Mouse (Mus musculus): ENCODE measurements around the gene Tm9sf4. TPM values are rescaled to one million over a fixed set of nuclear protein-coding genes. Genes with fewer than 3 reads are reported as not detected.
A peak's percentile ranks its signal among the peaks of the same experiment; 100 is the strongest.

Gene Tm9sf4
- polyA plus RNA-seq, 1 experiment from 2014 or later, result 79.8 TPM

GRCm38 (mm10) chr2:153151026-153151425, 10.1 kb upstream of the Tm9sf4 start:
- H3K4me2 ChIP-seq (ENCODE audit: low read length), result no peak overlapping the region
- H3K27ac ChIP-seq (ENCODE audit: low read depth, low read length), result no peak overlapping the region
- H3K27me3 ChIP-seq (replicated peaks; ENCODE audit: control insufficient read depth, insufficient read depth, low read length), result no peaks in the 10 kb centered on the region
- WGBS, result 84% methylated on average over 7 of the region's 7 CpGs
- no peaks in the 10 kb centered on the region for H3K36me3 ChIP-seq (ENCODE audit: control insufficient read depth, insufficient read depth, low read length)
- no peak overlapping the region for H3K4me3 ChIP-seq (ENCODE audit: low read length)
- ATAC-seq, result no peak
- no peaks in the 10 kb centered on the region for H3K9me3 ChIP-seq (ENCODE audit: control insufficient read depth, low read length)
- no peak overlapping the region for H3K9ac ChIP-seq (ENCODE audit: low read depth, low read length)
- no peaks in the 10 kb centered on the region for H3K4me1 ChIP-seq (ENCODE audit: control insufficient read depth, insufficient read depth, low read depth, low read length)

DNA sequence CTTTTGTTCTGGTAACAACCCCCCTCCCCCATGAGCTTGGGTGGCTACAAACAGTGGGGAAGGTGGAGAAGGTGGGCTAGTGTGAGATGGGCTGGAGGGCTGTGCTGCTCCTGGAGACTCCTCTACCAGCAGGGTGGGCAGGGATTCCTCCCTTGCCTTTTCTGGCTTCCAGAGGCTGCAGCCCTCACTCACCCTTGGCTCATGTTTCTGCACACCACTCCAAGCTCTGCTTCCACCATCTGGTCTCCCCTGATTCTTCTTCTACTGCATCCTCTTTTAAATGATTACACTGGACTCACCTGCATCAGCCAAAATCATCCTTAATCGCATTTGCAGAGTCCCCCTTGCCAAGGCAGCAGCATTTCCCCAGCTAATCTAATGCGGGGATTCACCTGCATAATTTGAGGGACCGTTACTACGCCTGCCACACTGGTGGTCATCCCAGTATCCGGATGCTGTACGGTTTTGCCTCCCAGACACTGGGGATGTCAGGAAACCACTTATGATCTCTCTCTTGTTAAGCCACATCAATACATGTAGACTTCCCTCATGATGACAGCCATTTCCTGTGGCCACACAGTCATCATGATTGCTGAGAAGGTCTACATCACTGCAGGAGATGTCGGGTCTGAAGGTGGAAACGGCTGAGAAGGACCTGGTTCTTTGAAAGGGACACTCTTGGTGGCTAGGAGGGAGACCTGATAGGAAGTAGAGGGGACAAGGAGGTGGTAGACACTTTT, 9.0 kb upstream of the Tm9sf4 start:
- WGBS, result 78% methylated on average over 8 of the region's 8 CpGs
- no peaks in the 10 kb centered on the region for H3K4me1 ChIP-seq (ENCODE audit: control insufficient read depth, insufficient read depth, low read depth, low read length)
- no peaks in the 10 kb centered on the region for H3K9me3 ChIP-seq (ENCODE audit: control insufficient read depth, low read length)
- no peak overlapping the region for H3K9ac ChIP-seq (ENCODE audit: low read depth, low read length)
- H3K4me2 ChIP-seq (ENCODE audit: low read length), result no peak overlapping the region
- no peak for ATAC-seq
- H3K36me3 ChIP-seq (ENCODE audit: control insufficient read depth, insufficient read depth, low read length), result no peaks in the 10 kb centered on the region
- no peak overlapping the region for H3K4me3 ChIP-seq (ENCODE audit: low read length)
- no peaks in the 10 kb centered on the region for H3K27me3 ChIP-seq (replicated peaks; ENCODE audit: control insufficient read depth, insufficient read depth, low read length)
- H3K27ac ChIP-seq (ENCODE audit: low read depth, low read length), result no peak overlapping the region

GRCm38 (mm10) chr2:153153033-153153450, 8.1 kb upstream of the Tm9sf4 start:
- no peaks in the 10 kb centered on the region for H3K36me3 ChIP-seq (ENCODE audit: control insufficient read depth, insufficient read depth, low read length)
- H3K9ac ChIP-seq (ENCODE audit: low read depth, low read length), result no peak overlapping the region
- no peak overlapping the region for H3K4me2 ChIP-seq (ENCODE audit: low read length)
- ATAC-seq, result no peak
- no peaks in the 10 kb centered on the region for H3K4me1 ChIP-seq (ENCODE audit: control insufficient read depth, insufficient read depth, low read depth, low read length)
- H3K27ac ChIP-seq (ENCODE audit: low read depth, low read length), result no peak overlapping the region
- H3K27me3 ChIP-seq (replicated peaks; ENCODE audit: control insufficient read depth, insufficient read depth, low read length), result no peaks in the 10 kb centered on the region
- H3K9me3 ChIP-seq (ENCODE audit: control insufficient read depth, low read length), result no peaks in the 10 kb centered on the region
- 77% methylated on average over 4 of the region's 4 CpGs for WGBS
- no peak overlapping the region for H3K4me3 ChIP-seq (ENCODE audit: low read length)

DNA sequence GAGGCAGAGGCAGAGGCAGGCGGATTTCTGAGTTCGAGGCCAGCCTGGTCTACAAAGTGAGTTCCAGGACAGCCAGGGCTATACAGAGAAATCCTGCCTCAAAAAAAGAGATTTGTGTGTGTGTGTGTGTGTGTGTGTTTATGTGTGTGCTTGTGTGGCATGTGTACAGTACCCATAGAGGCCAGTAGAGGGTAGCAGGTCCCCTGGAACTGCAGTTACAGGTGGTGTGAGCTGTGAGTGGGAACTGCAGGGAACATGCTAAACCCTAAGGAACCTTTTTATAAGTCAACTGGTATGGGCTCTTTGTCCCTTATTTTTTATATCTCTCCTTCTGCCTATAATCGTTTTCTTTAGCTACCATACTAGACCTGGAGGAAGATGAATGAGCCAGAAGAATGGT, 3.8 kb upstream of the Tm9sf4 start:
- H3K36me3 ChIP-seq (ENCODE audit: control insufficient read depth, insufficient read depth, low read length), result no peaks in the 10 kb centered on the region
- no peak overlapping the region for H3K4me2 ChIP-seq (ENCODE audit: low read length)
- H3K4me1 ChIP-seq (ENCODE audit: control insufficient read depth, insufficient read depth, low read depth, low read length), result peaks cover 4% of the 10 kb centered on the region
- no peaks in the 10 kb centered on the region for H3K27me3 ChIP-seq (replicated peaks; ENCODE audit: control insufficient read depth, insufficient read depth, low read length)
- H3K9ac ChIP-seq (ENCODE audit: low read depth, low read length), result no peak overlapping the region
- no peak for ATAC-seq
- 81% methylated on average over 1 of the region's 3 CpGs for WGBS
- no peak overlapping the region for H3K27ac ChIP-seq (ENCODE audit: low read depth, low read length)
- no peaks in the 10 kb centered on the region for H3K9me3 ChIP-seq (ENCODE audit: control insufficient read depth, low read length)
- no peak overlapping the region for H3K4me3 ChIP-seq (ENCODE audit: low read length)

DNA sequence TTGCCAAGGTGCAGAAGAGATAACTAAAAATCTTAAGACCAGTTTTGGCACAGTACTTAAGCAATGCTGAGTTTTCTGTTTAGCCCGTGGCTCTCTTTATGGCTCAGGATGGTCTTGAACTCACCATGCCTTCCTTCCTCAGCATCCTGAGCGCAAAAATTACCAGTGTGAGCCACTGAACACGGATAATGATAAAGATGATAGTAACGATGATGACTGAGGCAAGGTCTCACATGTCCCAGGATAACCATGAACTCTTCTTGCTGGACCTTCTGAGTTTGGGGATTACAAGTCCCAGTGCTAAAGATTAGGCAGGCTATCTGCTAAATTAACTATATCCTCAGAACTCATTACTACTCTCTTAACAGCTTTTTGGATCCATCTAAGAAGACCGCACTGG, 970 bp upstream of the Tm9sf4 start:
- no peaks in the 10 kb centered on the region for H3K36me3 ChIP-seq (ENCODE audit: control insufficient read depth, insufficient read depth, low read length)
- H3K27ac ChIP-seq (ENCODE audit: low read depth, low read length), result no peak overlapping the region
- no peak overlapping the region for H3K9ac ChIP-seq (ENCODE audit: low read depth, low read length)
- peaks cover 11% of the 10 kb centered on the region for H3K4me1 ChIP-seq (ENCODE audit: control insufficient read depth, insufficient read depth, low read depth, low read length)
- H3K4me3 ChIP-seq (ENCODE audit: low read length), result no peak overlapping the region
- WGBS, result 83% methylated on average over 5 of the region's 5 CpGs
- no peak for ATAC-seq
- no peak overlapping the region; the same call in 1 of the 2 replicates for H3K4me2 ChIP-seq (ENCODE audit: low read length)
- H3K9me3 ChIP-seq (ENCODE audit: control insufficient read depth, low read length), result no peaks in the 10 kb centered on the region
- no peaks in the 10 kb centered on the region for H3K27me3 ChIP-seq (replicated peaks; ENCODE audit: control insufficient read depth, insufficient read depth, low read length)

DNA sequence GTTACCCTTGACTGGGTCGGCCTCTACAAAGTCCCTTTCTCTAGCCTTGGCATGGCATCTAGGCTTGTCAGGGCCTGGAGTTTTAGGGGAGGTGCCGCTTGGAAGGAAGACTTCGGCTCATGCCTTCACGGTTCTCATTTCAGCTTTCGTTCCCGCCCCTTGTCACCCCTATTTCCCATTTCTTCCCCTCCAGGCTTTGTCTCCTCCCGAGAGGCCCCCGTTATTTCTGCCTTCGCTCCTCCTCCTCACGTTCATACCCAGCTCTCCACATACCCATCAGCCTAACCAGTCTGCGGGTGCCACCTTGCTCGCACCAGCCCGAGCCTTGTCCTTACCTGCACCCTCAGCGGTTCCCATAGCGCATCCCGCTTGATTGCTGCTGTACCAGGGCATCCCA, 579 bp downstream of the Tm9sf4 start:
- 0% methylated on average over 16 of the region's 16 CpGs for WGBS
- no peaks in the 10 kb centered on the region for H3K36me3 ChIP-seq (ENCODE audit: control insufficient read depth, insufficient read depth, low read length)
- peak overlapping the region; percentile 97 for H3K4me2 ChIP-seq (ENCODE audit: low read length)
- H3K27me3 ChIP-seq (replicated peaks; ENCODE audit: control insufficient read depth, insufficient read depth, low read length), result no peaks in the 10 kb centered on the region
- peak; percentile 59 for ATAC-seq
- peak overlapping the region; percentile 88 for H3K9ac ChIP-seq (ENCODE audit: low read depth, low read length)
- H3K4me1 ChIP-seq (ENCODE audit: control insufficient read depth, insufficient read depth, low read depth, low read length), result peaks cover 11% of the 10 kb centered on the region
- H3K9me3 ChIP-seq (ENCODE audit: control insufficient read depth, low read length), result no peaks in the 10 kb centered on the region
- peak overlapping the region; percentile 89 for H3K4me3 ChIP-seq (ENCODE audit: low read length)
- H3K27ac ChIP-seq (ENCODE audit: low read depth, low read length), result peak overlapping the region; percentile 97

DNA sequence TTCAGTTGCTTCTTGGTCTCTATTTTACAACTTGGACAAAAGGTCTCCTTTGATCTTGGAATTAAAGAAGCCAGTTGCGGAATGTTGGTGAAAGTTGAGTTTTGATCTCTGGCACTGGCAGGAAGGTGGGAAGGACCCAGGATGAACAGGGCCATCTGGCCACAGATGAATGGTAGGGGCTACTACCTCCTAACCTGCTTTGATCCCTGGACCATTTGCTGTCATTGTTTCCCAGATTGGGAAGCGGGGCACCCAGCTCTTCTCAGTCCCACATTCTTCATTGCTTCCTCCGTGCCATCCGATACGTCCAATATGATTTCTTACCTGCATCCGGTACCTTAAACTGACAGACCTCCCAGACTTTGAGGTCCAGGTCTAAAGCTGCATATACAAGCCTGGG, 6.0 kb downstream of the Tm9sf4 start:
- ATAC-seq, result no peak
- Histone ChIP-seq H3K4me1 (ENCODE audit: control insufficient read depth, insufficient read depth, low read depth, low read length) (peaks cover 12% of the 10 kb centered on the region), H3K4me3 (ENCODE audit: low read length) (no peak overlapping the region), H3K4me2 (ENCODE audit: low read length) (no peak overlapping the region), H3K27me3 (replicated peaks; ENCODE audit: control insufficient read depth, insufficient read depth, low read length) (no peaks in the 10 kb centered on the region), H3K9me3 (ENCODE audit: control insufficient read depth, low read length) (no peaks in the 10 kb centered on the region), H3K9ac (ENCODE audit: low read depth, low read length) (no peak overlapping the region), H3K36me3 (ENCODE audit: control insufficient read depth, insufficient read depth, low read length) (no peaks in the 10 kb centered on the region), H3K27ac (ENCODE audit: low read depth, low read length) (no peak overlapping the region)
- WGBS, result 78% methylated on average over 6 of the region's 6 CpGs

DNA sequence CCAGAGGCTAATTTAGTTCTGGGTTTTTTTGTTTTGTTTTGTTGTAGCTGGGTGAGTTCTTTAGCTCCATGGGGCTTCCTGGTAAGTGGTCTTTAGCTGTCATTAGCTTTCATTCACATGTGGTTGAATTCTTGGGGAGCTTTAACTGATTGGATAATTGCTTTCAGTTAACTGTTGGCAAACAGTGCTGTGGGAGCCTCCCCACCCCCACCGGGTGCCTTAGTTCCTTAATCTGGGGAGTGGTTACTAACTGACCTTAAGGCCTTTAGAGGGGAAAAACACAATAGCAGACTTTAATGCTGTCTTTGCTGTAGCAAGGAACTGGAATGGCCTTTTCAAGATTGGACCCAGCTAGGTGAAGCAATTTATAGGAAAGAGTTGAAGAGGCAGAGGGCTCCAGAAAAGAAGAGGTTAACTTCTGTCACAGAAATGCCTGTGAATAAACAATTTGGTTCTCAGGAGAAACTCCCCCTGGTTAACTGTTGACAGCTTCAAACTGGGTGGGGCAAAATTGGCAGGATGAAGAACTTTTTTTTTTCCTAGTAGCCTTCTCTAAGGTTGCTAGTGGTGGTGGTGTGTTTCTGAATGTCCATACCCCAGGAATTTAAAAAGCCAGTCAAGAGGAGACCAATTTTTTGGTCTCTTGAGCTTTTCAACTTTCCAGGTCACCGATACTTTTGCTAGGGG, 7.2 kb downstream of the Tm9sf4 start:
- no peak for ATAC-seq
- H3K27me3 ChIP-seq (replicated peaks; ENCODE audit: control insufficient read depth, insufficient read depth, low read length), result no peaks in the 10 kb centered on the region
- 16% methylated on average over 2 of the region's 2 CpGs for WGBS
- H3K4me1 ChIP-seq (ENCODE audit: control insufficient read depth, insufficient read depth, low read depth, low read length), result peaks cover 4% of the 10 kb centered on the region
- no peaks in the 10 kb centered on the region for H3K9me3 ChIP-seq (ENCODE audit: control insufficient read depth, low read length)
- H3K27ac ChIP-seq (ENCODE audit: low read depth, low read length), result no peak overlapping the region
- no peak overlapping the region for H3K9ac ChIP-seq (ENCODE audit: low read depth, low read length)
- H3K36me3 ChIP-seq (ENCODE audit: control insufficient read depth, insufficient read depth, low read length), result no peaks in the 10 kb centered on the region
- no peak overlapping the region for H3K4me2 ChIP-seq (ENCODE audit: low read length)
- no peak overlapping the region for H3K4me3 ChIP-seq (ENCODE audit: low read length)

- no peak for ATAC-seq
- Histone ChIP-seq H3K9ac (ENCODE audit: low read depth, low read length) (no peak overlapping the region), H3K4me1 (ENCODE audit: control insufficient read depth, insufficient read depth, low read depth, low read length) (peaks cover 4% of the 10 kb centered on the region), H3K4me2 (ENCODE audit: low read length) (no peak overlapping the region), H3K27ac (ENCODE audit: low read depth, low read length) (no peak overlapping the region), H3K36me3 (ENCODE audit: control insufficient read depth, insufficient read depth, low read length) (no peaks in the 10 kb centered on the region), H3K4me3 (ENCODE audit: low read length) (no peak overlapping the region), H3K9me3 (ENCODE audit: control insufficient read depth, low read length) (peaks cover 3% of the 10 kb centered on the region; the same call in 1 of the 2 replicates), H3K27me3 (replicated peaks; ENCODE audit: control insufficient read depth, insufficient read depth, low read length) (no peaks in the 10 kb centered on the region)
- WGBS, result 90% methylated on average over 9 of the region's 9 CpGs
Measured at GRCm38 (mm10) chr2:153170490-153171224, 9.6 kb downstream of the Tm9sf4 start.

Data from hindbrain, embryonic 16.5 days (tissue).